Mouse (Mus musculus) cerebellum, postnatal 25 days (tissue): ENCODE measurements around the gene Olfr1474.
"Not testable (repeated sequence)": the region's sequence is repeated elsewhere in the genome, so short reads cannot be mapped to it uniquely, and the experiment has no call there.

ENCODE experiments used
- DNase-seq, 2 experiments: peaks; one replicate each; pipeline ENCODE4 v3.0.0; 2021; ENCODE audit warnings: mixed read lengths in 2 of 2

Gene Olfr1474

GRCm38 (mm10) chr19:13469265-13469664 is at the start of gene Olfr1474:
Gene Olfr1474, plus strand, starts transcription at chr19:13469565.
- not testable (repeated sequence) for DNase-seq

- not testable (repeated sequence) for DNase-seq
These were observed 26.3 kb upstream of the Olfr1474 start, which contains the start of gene Olfr1471 for GRCm38 (mm10) chr19:13443109-13443508. Gene Olfr1471, plus strand, starts transcription at chr19:13443409.

DNA sequence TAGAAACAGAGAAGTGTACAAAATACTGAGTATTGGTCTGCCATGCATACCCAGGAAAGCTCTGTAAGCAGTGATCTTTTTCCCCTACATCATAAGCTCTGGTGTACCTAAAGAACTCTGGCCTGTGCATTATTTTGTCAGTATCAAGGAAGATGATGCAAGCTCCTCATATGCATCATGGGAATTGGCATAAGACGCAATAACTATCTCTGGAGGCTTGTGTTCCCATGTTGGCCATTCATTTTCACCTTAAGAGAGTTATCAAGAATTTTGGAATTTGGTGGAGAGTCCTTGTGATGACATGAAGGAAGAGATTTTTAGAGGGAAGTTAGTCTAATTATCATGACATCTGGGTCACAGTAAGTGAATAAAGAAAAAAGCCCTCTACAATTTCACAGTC is 13.4 kb upstream of the Olfr1474 start, which contains the start of gene Olfr1472:
Olfr1472 (minus strand) TSS at position 101 of the 400 bp plus-strand sequence.
- no peak for DNase-seq

- DNase-seq, result no peak
These were observed 10.7 kb downstream of the Olfr1474 start, which contains the start of gene Olfr1475 for GRCm38 (mm10) chr19:13480096-13480495. Gene Olfr1475, minus strand, starts transcription at chr19:13480196.

GRCm38 (mm10) chr19:13500246-13500645 is 30.9 kb downstream of the Olfr1474 start, which contains the start of gene Olfr1477:
Gene Olfr1477, plus strand, starts transcription at chr19:13500546.
- no peak for DNase-seq
